Mouse (Mus musculus): ENCODE measurements around the gene Pigo.
A peak's percentile ranks its signal among the peaks of the same experiment; 100 is the strongest.

DNA sequence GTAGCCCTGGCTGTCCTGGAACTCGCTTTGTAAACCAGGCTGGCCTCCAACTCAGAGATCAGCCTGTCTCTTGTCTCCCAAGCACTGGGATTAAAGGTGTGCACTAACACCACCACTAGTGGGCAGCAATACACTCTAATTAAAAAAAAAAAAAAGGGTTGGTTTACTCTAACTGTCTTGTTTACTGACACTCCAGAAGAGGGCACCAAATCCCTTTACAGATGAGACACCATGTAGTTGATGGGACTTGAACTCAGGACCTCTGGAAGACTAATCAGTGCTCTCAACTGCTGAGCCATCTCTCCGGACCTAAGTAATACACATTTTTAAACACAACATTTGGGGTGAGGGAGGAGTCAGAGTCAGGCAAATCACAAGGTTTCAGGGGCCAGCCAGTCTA, 19.9 kb downstream of the Pigo start:
- TF ChIP-seq CTCF (IDR thresholded peaks at IDR 0.05; ENCODE audit: low read depth, low read length) (peak; percentile 48), TAL1 (conservative IDR thresholded peaks at IDR 0.05; ENCODE audit: low read depth, low read length) (no peak), GATA1 (IDR thresholded peaks at IDR 0.05; ENCODE audit: borderline replicate concordance, low read length) (no peak), POLR2AphosphoS5 (IDR thresholded peaks at IDR 0.05; ENCODE audit: insufficient replicate concordance, low read depth, low read length) (no peak), GATA2 (IDR thresholded peaks at IDR 0.05; ENCODE audit: borderline replicate concordance, low read depth, low read length) (no peak)
